Mouse (Mus musculus): ENCODE measurements around the gene Fzd5. TPM values are rescaled to one million over a fixed set of nuclear protein-coding genes. Genes with fewer than 3 reads are reported as not detected.

Gene Fzd5
- polyA plus RNA-seq, 1 experiment: 133 TPM

GRCm38 (mm10) chr1:64695156-64695555, 42.4 kb downstream of the Fzd5 start:
- no peak overlapping the region for H3K4me3 ChIP-seq (ENCODE audit: low read depth, low read length)
- no peaks in the 10 kb centered on the region for H3K27me3 ChIP-seq (ENCODE audit: control insufficient read depth, insufficient read depth, low read length)
- H3K27ac ChIP-seq (ENCODE audit: insufficient read depth, low read depth, low read length): no peak overlapping the region
- 92% methylated on average over 3 of the region's 3 CpGs for WGBS
- H3K36me3 ChIP-seq (ENCODE audit: control insufficient read depth, insufficient read depth, low read length): no peaks in the 10 kb centered on the region; the same call in 1 of the 2 replicates
- TF ChIP-seq POLR2A (IDR thresholded peaks at IDR 0.05; ENCODE audit: low read depth, low read length) (no peak), CTCF (IDR thresholded peaks at IDR 0.05; ENCODE audit: extremely low read depth, insufficient read length, insufficient replicate concordance, low read depth, low read length) (no peak)
- no peaks in the 10 kb centered on the region for H3K4me1 ChIP-seq (ENCODE audit: control insufficient read depth, insufficient read depth, insufficient read length, low read length)

- WGBS: 5% methylated on average over 9 of the region's 9 CpGs
- no peaks in the 10 kb centered on the region; the same call in 1 of the 2 replicates for H3K4me1 ChIP-seq (ENCODE audit: control insufficient read depth, insufficient read depth, insufficient read length, low read length)
- H3K27me3 ChIP-seq (ENCODE audit: control insufficient read depth, insufficient read depth, low read length): no peaks in the 10 kb centered on the region
- no peak overlapping the region for H3K27ac ChIP-seq (ENCODE audit: insufficient read depth, low read depth, low read length)
- TF ChIP-seq POLR2A (IDR thresholded peaks at IDR 0.05; ENCODE audit: low read depth, low read length): no peak
- no peak for TF ChIP-seq CTCF (IDR thresholded peaks at IDR 0.05; ENCODE audit: extremely low read depth, insufficient read length, insufficient replicate concordance, low read depth, low read length)
- no peaks in the 10 kb centered on the region; the same call in 1 of the 2 replicates for H3K36me3 ChIP-seq (ENCODE audit: control insufficient read depth, insufficient read depth, low read length)
- H3K4me3 ChIP-seq (ENCODE audit: low read depth, low read length): peak overlapping the region; percentile 96
These were observed 46.0 kb downstream of the Fzd5 start for GRCm38 (mm10) chr1:64691581-64691980.

DNA sequence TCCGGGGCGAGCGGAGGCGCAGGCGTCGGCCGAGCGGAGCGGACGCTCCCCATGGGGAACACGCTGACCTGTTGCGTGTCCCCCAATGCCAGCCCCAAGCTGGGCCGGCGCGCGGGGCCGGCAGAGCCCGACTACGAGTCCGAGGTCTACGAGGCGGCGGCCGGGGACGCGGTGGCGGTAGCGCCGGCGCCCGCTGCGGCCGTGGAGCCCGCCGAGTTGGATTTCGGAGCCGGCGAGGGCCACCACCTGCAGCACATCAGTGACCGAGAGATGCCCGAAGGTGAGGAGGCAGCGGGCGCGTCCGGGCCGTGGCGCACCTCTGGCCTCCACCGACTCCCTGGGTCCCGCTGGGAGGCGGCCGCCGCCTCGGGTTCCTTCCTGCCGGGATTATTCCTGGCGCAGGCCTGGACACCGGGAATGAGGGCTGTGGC, 46.4 kb downstream of the Fzd5 start:
- TF ChIP-seq CTCF (IDR thresholded peaks at IDR 0.05; ENCODE audit: extremely low read depth, insufficient read length, insufficient replicate concordance, low read depth, low read length) (no peak), POLR2A (IDR thresholded peaks at IDR 0.05; ENCODE audit: low read depth, low read length) (no peak)
- Histone ChIP-seq H3K4me3 (ENCODE audit: low read depth, low read length) (peak overlapping the region; percentile 96), H3K27me3 (ENCODE audit: control insufficient read depth, insufficient read depth, low read length) (no peaks in the 10 kb centered on the region), H3K27ac (ENCODE audit: insufficient read depth, low read depth, low read length) (peak overlapping the region; percentile 31), H3K36me3 (ENCODE audit: control insufficient read depth, insufficient read depth, low read length) (no peaks in the 10 kb centered on the region), H3K4me1 (ENCODE audit: control insufficient read depth, insufficient read depth, insufficient read length, low read length) (no peaks in the 10 kb centered on the region; the same call in 1 of the 2 replicates)
- under 1% methylated on average over 55 of the region's 55 CpGs for WGBS

DNA sequence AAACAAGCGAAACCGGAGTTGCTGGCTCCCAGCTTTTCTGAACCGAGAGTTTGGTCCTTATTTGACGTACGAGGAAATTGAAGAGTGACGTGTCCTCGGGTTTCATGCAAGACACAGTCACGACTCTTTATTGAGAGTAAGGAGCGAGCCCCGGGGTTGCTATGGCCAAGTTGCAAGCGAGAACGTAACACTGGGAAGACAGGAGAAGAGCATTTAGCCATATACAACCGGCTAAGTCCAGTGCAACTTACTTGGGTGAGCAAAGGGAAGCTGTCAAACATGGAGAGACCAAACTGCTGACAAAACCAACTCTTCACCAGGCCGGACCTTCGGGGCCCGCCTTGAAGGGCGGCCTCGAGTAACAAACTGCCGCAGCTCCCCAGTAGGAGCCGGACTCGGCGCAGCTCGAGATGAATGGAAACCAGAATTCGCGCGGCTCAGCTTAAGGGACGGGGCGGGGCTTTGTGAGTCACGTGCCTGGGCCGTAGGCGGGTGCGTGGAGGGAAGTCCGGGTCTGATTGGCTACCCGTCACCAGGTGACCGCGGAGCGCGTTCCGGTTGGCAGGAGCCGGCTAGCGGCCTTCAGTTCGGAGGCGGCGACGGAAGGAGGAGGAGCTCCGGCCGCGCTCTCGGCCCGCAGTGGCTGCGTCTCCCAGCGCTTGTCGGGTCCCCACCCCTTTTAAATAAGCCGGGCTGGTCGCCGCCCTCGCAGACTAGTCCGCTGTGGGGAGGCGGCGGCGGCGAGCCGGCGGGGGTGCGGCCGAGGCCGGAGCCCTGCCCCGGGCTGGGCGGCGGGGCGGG, 47.1 kb downstream of the Fzd5 start, which contains the start of gene Ccnyl1:
Gene Ccnyl1, plus strand, starts transcription at position 243 of the 801 bp plus-strand sequence.
- TF ChIP-seq CTCF (IDR thresholded peaks at IDR 0.05; ENCODE audit: extremely low read depth, insufficient read length, insufficient replicate concordance, low read depth, low read length) (no peak), POLR2A (IDR thresholded peaks at IDR 0.05; ENCODE audit: low read depth, low read length) (peak; percentile 82)
- Histone ChIP-seq H3K4me3 (ENCODE audit: low read depth, low read length) (peak within 1 kb of the TSS; percentile 96), H3K4me1 (ENCODE audit: control insufficient read depth, insufficient read depth, insufficient read length, low read length) (no peaks in the 10 kb centered on the region; the same call in 1 of the 2 replicates), H3K27ac (ENCODE audit: insufficient read depth, low read depth, low read length) (peak within 1 kb of the TSS; percentile 31), H3K27me3 (ENCODE audit: control insufficient read depth, insufficient read depth, low read length) (no peaks in the 10 kb centered on the region), H3K36me3 (ENCODE audit: control insufficient read depth, insufficient read depth, low read length) (no peaks in the 10 kb centered on the region)
- WGBS: under 1% methylated on average over 71 of the region's 71 CpGs

DNA sequence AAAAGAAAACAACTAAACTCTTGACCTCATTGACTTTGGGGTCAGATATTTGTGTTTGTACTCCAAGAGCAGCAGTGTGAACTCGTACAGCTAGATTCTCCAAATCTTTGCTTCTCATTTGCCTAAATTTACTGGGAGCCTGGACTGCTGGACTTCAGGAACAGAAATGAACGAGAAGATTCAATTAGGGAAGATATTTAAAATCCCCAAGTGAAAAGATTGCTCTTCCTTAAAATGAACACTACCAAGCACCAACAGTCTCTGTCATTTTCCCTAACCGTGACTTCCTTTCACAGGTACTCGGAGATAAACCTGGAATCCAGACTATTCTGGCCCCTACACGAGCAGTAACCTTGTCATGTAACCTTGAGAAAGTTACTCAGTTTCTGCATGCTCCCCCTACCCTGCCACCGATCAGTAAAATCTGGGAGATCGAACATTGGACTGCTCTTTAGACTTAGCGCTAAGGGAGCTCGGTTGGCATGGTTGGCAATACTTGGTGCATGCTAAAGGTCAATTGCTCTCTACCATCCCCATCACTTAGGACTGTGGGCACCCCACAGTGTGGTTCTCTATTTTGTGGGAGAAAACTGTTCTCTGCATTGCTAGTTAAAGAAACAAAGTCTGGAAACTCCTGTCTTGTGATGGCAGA, 47.9 kb downstream of the Fzd5 start:
- no peaks in the 10 kb centered on the region for H3K27me3 ChIP-seq (ENCODE audit: control insufficient read depth, insufficient read depth, low read length)
- TF ChIP-seq POLR2A (IDR thresholded peaks at IDR 0.05; ENCODE audit: low read depth, low read length) (no peak), CTCF (IDR thresholded peaks at IDR 0.05; ENCODE audit: extremely low read depth, insufficient read length, insufficient replicate concordance, low read depth, low read length) (no peak)
- H3K4me3 ChIP-seq (ENCODE audit: low read depth, low read length): peak overlapping the region; percentile 66
- H3K4me1 ChIP-seq (ENCODE audit: control insufficient read depth, insufficient read depth, insufficient read length, low read length): no peaks in the 10 kb centered on the region; the same call in 1 of the 2 replicates
- H3K36me3 ChIP-seq (ENCODE audit: control insufficient read depth, insufficient read depth, low read length): no peaks in the 10 kb centered on the region
- WGBS: 19% methylated on average over 9 of the region's 9 CpGs
- peak overlapping the region; percentile 8; the same call in 1 of the 2 replicates for H3K27ac ChIP-seq (ENCODE audit: insufficient read depth, low read depth, low read length)

- Histone ChIP-seq H3K4me3 (ENCODE audit: low read depth, low read length) (no peak overlapping the region), H3K27ac (ENCODE audit: insufficient read depth, low read depth, low read length) (no peak overlapping the region), H3K36me3 (ENCODE audit: control insufficient read depth, insufficient read depth, low read length) (no peaks in the 10 kb centered on the region), H3K4me1 (ENCODE audit: control insufficient read depth, insufficient read depth, insufficient read length, low read length) (no peaks in the 10 kb centered on the region; the same call in 1 of the 2 replicates), H3K27me3 (ENCODE audit: control insufficient read depth, insufficient read depth, low read length) (no peaks in the 10 kb centered on the region)
- no peak for TF ChIP-seq CTCF (IDR thresholded peaks at IDR 0.05; ENCODE audit: extremely low read depth, insufficient read length, insufficient replicate concordance, low read depth, low read length)
- 91% methylated on average over 4 of the region's 4 CpGs for WGBS
These were observed 49.5 kb downstream of the Fzd5 start for GRCm38 (mm10) chr1:64688046-64688445.

- TF ChIP-seq POLR2A (IDR thresholded peaks at IDR 0.05; ENCODE audit: low read depth, low read length) (no peak), CTCF (IDR thresholded peaks at IDR 0.05; ENCODE audit: extremely low read depth, insufficient read length, insufficient replicate concordance, low read depth, low read length) (no peak)
- no peaks in the 10 kb centered on the region for H3K4me1 ChIP-seq (ENCODE audit: control insufficient read depth, insufficient read depth, insufficient read length, low read length)
- H3K27ac ChIP-seq (ENCODE audit: insufficient read depth, low read depth, low read length): no peak overlapping the region
- no peak overlapping the region for H3K4me3 ChIP-seq (ENCODE audit: low read depth, low read length)
- no peaks in the 10 kb centered on the region for H3K27me3 ChIP-seq (ENCODE audit: control insufficient read depth, insufficient read depth, low read length)
- WGBS: 94% methylated on average over 2 of the region's 2 CpGs
- H3K36me3 ChIP-seq (ENCODE audit: control insufficient read depth, insufficient read depth, low read length): no peaks in the 10 kb centered on the region
These were observed 53.1 kb downstream of the Fzd5 start for GRCm38 (mm10) chr1:64684440-64684839.

Data from small intestine, adult 2 months (tissue).